ENCODE assay signal across 12 mouse cellular contexts in the genomic region with DNA sequence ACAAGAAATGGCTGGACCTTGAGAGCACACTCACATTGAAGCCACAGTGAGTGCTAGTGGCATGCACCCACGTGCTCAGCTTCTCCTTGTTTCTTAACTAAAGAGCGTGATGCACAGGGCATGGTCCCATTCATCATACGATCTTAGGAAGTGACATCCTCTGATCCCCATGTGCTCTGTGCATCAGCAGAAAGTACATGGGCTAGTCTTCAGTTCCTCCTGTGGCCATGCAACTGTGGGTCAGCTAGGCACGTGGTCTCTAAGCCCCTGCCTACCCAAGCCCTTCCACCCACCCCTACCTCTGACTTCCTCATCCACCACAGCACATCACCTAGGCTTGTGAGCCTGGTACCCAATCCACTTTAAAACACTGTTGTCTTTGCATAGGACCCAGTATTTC.
"Had no signal": no experiment of that assay in that cellular context is flagged by ENCODE, and none has a peak within 500 bp of the region (broad histone marks: within the 10 kb centered on the region; RNA-seq: fewer than 3 reads in every experiment).

No protein-coding gene starts in this region.

- H3K4me3 ChIP-seq: layer of hippocampus, adult 2 months; limb, embryonic 15.5 days; liver, embryonic 13.5 days; midbrain, embryonic 12.5 days; neural tube, embryonic 13.5 days had no signal

- ATAC-seq: inflammation-experienced regulatory T-cells, adult 6 months; intestine, postnatal 0 days had no signal

- DNase-seq: kidney, adult 8-10 months; liver, embryonic 13.5 days; lung, adult 18-20 months; right cerebral cortex, postnatal 14 days; thymus, adult 18-20 months; thymus, postnatal 14 days had no signal

- H3K27ac ChIP-seq: limb, embryonic 15.5 days; liver, embryonic 13.5 days; midbrain, embryonic 12.5 days; neural tube, embryonic 13.5 days had no signal
